Mouse (Mus musculus): Measurements from ENCODE around the gene Baz1b. TPM values are rescaled to one million over a fixed set of nuclear protein-coding genes. Genes with fewer than 3 reads are reported as not detected.

The Baz1b gene
- total and polyA plus RNA-seq, 3 experiments, result 44.5 to 81.5 (median 72.9) TPM

GRCm38 (mm10) chr5:135276597-135276996, 89.5 kb downstream of the Baz1b start:
- Histone ChIP-seq H3K4me1 (ENCODE audit: control insufficient read depth in 1 of 2, insufficient read depth in 2 of 2, low read length in 2 of 2) (no peaks in the 10 kb centered on the region), H3K27me3 (ENCODE audit: control insufficient read depth in 1 of 2, insufficient read depth in 2 of 2, low read length in 2 of 2) (peaks cover 0 to 4% of the 10 kb centered on the region in 2 experiments; a peak in 1 of 4 replicates), H3K4me3 (ENCODE audit: control insufficient read depth in 1 of 2, insufficient read depth in 1 of 2, low read depth in 2 of 2, low read length in 2 of 2) (no peak overlapping the region), H3K9me3 (replicated peaks; ENCODE audit: insufficient read depth, low read length) (no peaks in the 10 kb centered on the region), H3K9ac (ENCODE audit: control insufficient read depth, low read depth, low read length, poor library complexity, severe bottlenecking) (no peak overlapping the region), H3K79me2 (ENCODE audit: control insufficient read depth, insufficient read depth, low read length, poor library complexity) (no peaks in the 10 kb centered on the region), H3K27ac (ENCODE audit: control insufficient read depth, low read depth, low read length) (no peak overlapping the region), H3K36me3 (ENCODE audit: control insufficient read depth in 1 of 2, insufficient read depth in 2 of 2, low read length in 2 of 2) (no peaks in the 10 kb centered on the region)
- TF ChIP-seq RCOR1 (IDR thresholded peaks at IDR 0.05; ENCODE audit: low read depth, low read length) (no peak), NRF1 (IDR thresholded peaks at IDR 0.05; ENCODE audit: insufficient read depth, low read depth, low read length, poor library complexity, severe bottlenecking) (no peak), ETS1 (IDR thresholded peaks at IDR 0.05; ENCODE audit: low read depth, low read length) (no peak), ZKSCAN1 (IDR thresholded peaks at IDR 0.05; ENCODE audit: low read depth, low read length) (no peak), POLR2A (IDR thresholded peaks at IDR 0.05; ENCODE audit: control insufficient read depth in 1 of 2, insufficient read depth in 1 of 2, low read depth in 1 of 2, low read length in 2 of 2, poor library complexity in 1 of 2) (no peak), E2F4 (IDR thresholded peaks at IDR 0.05; ENCODE audit: borderline replicate concordance, low read depth, low read length) (no peak), ZC3H11A (IDR thresholded peaks at IDR 0.05; ENCODE audit: low read depth, low read length) (no peak), ZMIZ1 (IDR thresholded peaks at IDR 0.05; ENCODE audit: low read depth, low read length) (no peak), CHD1 (IDR thresholded peaks at IDR 0.05; ENCODE audit: low read depth, low read length) (no peak), SIN3A (IDR thresholded peaks at IDR 0.05; ENCODE audit: low read length) (no peak)
- no peak for DNase-seq (ENCODE audit: low read depth, low spot score)

- no peaks in the 10 kb centered on the region for H3K36me3 ChIP-seq (ENCODE audit: control insufficient read depth in 1 of 2, insufficient read depth in 2 of 2, low read length in 2 of 2)
- H3K27me3 ChIP-seq (ENCODE audit: control insufficient read depth in 1 of 2, insufficient read depth in 2 of 2, low read length in 2 of 2), result peaks cover 0 to 9% of the 10 kb centered on the region in 2 experiments; a peak in 3 of 4 replicates
- H3K79me2 ChIP-seq (ENCODE audit: control insufficient read depth, insufficient read depth, low read length, poor library complexity), result no peaks in the 10 kb centered on the region
- H3K9ac ChIP-seq (ENCODE audit: control insufficient read depth, low read depth, low read length, poor library complexity, severe bottlenecking), result no peak overlapping the region
- H3K9me3 ChIP-seq (replicated peaks; ENCODE audit: insufficient read depth, low read length), result no peaks in the 10 kb centered on the region
- no peaks in the 10 kb centered on the region for H3K4me1 ChIP-seq (ENCODE audit: control insufficient read depth in 1 of 2, insufficient read depth in 2 of 2, low read length in 2 of 2)
- no peak for TF ChIP-seq POLR2AphosphoS5 (IDR thresholded peaks at IDR 0.05; ENCODE audit: borderline replicate concordance, low read depth, low read length)
- H3K27ac ChIP-seq (ENCODE audit: control insufficient read depth, low read depth, low read length), result no peak overlapping the region
- H3K4me3 ChIP-seq (ENCODE audit: control insufficient read depth in 1 of 2, insufficient read depth in 1 of 2, low read depth in 2 of 2, low read length in 2 of 2), result no peak overlapping the region
- no peak for DNase-seq (ENCODE audit: low read depth, low spot score)
These were observed 93.2 kb downstream of the Baz1b start for GRCm38 (mm10) chr5:135280226-135280625.

GRCm38 (mm10) chr5:135285211-135285610, 98.1 kb downstream of the Baz1b start:
- H3K27ac ChIP-seq (ENCODE audit: control insufficient read depth, low read depth, low read length), result no peak overlapping the region
- H3K4me3 ChIP-seq (ENCODE audit: control insufficient read depth in 1 of 2, insufficient read depth in 1 of 2, low read depth in 2 of 2, low read length in 2 of 2), result no peak overlapping the region
- no peak for TF ChIP-seq BHLHE40 (IDR thresholded peaks at IDR 0.05; ENCODE audit: borderline replicate concordance, low read depth, low read length)
- TF ChIP-seq MXI1 (IDR thresholded peaks at IDR 0.05; ENCODE audit: low read depth, low read length), result no peak
- TF ChIP-seq CHD2 (IDR thresholded peaks at IDR 0.05; ENCODE audit: low read length), result no peak
- no peak for TF ChIP-seq HCFC1 (IDR thresholded peaks at IDR 0.05; ENCODE audit: low read depth, low read length)
- TF ChIP-seq ZKSCAN1 (IDR thresholded peaks at IDR 0.05; ENCODE audit: low read depth, low read length), result no peak
- TF ChIP-seq MAX (IDR thresholded peaks at IDR 0.05; ENCODE audit: low read length), result no peak
- no peak for TF ChIP-seq SMC3 (IDR thresholded peaks at IDR 0.05; ENCODE audit: low read depth, low read length)
- no peak for TF ChIP-seq TCF12 (IDR thresholded peaks at IDR 0.05; ENCODE audit: low read depth, low read length)
- no peak for TF ChIP-seq ETS1 (IDR thresholded peaks at IDR 0.05; ENCODE audit: low read depth, low read length)
- TF ChIP-seq ZMIZ1 (IDR thresholded peaks at IDR 0.05; ENCODE audit: low read depth, low read length), result no peak
- no peak for TF ChIP-seq POLR2A (IDR thresholded peaks at IDR 0.05; ENCODE audit: control insufficient read depth in 1 of 2, insufficient read depth in 1 of 2, low read depth in 1 of 2, low read length in 2 of 2, poor library complexity in 1 of 2)
- no peak for TF ChIP-seq USF2 (IDR thresholded peaks at IDR 0.05; ENCODE audit: borderline replicate concordance in 1 of 2, insufficient read depth in 1 of 2, low read depth in 1 of 2, low read length in 2 of 2)
- no peak for TF ChIP-seq ZNF384 (IDR thresholded peaks at IDR 0.05; ENCODE audit: low read depth, low read length)
- no peak for TF ChIP-seq ELF1 (IDR thresholded peaks at IDR 0.05; ENCODE audit: low read depth, low read length)
- no peak for TF ChIP-seq MYB (IDR thresholded peaks at IDR 0.05; ENCODE audit: low read depth, low read length)
- H3K4me1 ChIP-seq (ENCODE audit: control insufficient read depth in 1 of 2, insufficient read depth in 2 of 2, low read length in 2 of 2), result no peaks in the 10 kb centered on the region
- H3K9me3 ChIP-seq (replicated peaks; ENCODE audit: insufficient read depth, low read length), result no peaks in the 10 kb centered on the region
- H3K36me3 ChIP-seq (ENCODE audit: control insufficient read depth in 1 of 2, insufficient read depth in 2 of 2, low read length in 2 of 2), result no peaks in the 10 kb centered on the region
- H3K79me2 ChIP-seq (ENCODE audit: control insufficient read depth, insufficient read depth, low read length, poor library complexity), result no peaks in the 10 kb centered on the region
- no peak overlapping the region for H3K9ac ChIP-seq (ENCODE audit: control insufficient read depth, low read depth, low read length, poor library complexity, severe bottlenecking)
- no peak for DNase-seq (ENCODE audit: low read depth, low spot score)
- H3K27me3 ChIP-seq (ENCODE audit: control insufficient read depth in 1 of 2, insufficient read depth in 2 of 2, low read length in 2 of 2), result peaks cover 0 to 8% of the 10 kb centered on the region in 2 experiments
